Comparison of ENCODE assay signal across 24 mouse cellular contexts in genomic region chr11:118653521-118654318, GRCm38 (mm10).
DNase-seq lines count a peak whose midpoint lies in the region; ATAC-seq lines count a peak whose summit lies in the region.
"Had no signal": no experiment of that assay in that cellular context is flagged by ENCODE, and none has a peak within 500 bp of the region (broad histone marks: within the 10 kb centered on the region; RNA-seq: fewer than 3 reads in every experiment).

No protein-coding gene starts in this region.

- peak; percentile 45 to 58 for DNase-seq in cerebellum, adult 18-20 months
- no peak for DNase-seq in cerebellum, adult 11 months
- DNase-seq in cerebellum, postnatal 25 days = peak; percentile 53 to 65
- DNase-seq in hindbrain, embryonic 14.5 days (ENCODE audit: low spot score) = no peak
- DNase-seq in telencephalon, adult 2 months (ENCODE audit: low read depth, low spot score) = peak; percentile 36
- DNase-seq: adrenal gland, adult 8-10 months; adrenal gland, postnatal 36 days; B cell, adult 2 months; embryo, embryonic 11 days; heart, adult 18-20 months; heart, postnatal 10 days; heart, postnatal 4 days; kidney, adult 18-20 months had no signal

- WGBS in hindbrain, embryonic 14.5 days = 82% methylated on average over 14 of the region's 14 CpGs
- WGBS in hindbrain, embryonic 13.5 days = 84% methylated on average over 14 of the region's 14 CpGs

- no peak overlapping the region for H3K4me3 ChIP-seq in hindbrain, embryonic 14.5 days (replicated peaks; ENCODE audit: low read length)
- no peak overlapping the region for H3K4me3 ChIP-seq in hindbrain, embryonic 13.5 days
- H3K4me3 ChIP-seq: embryonic facial prominence, embryonic 15.5 days; erythroblast, embryonic 14.5 days; forebrain, embryonic 10.5 days; heart, embryonic 10.5 days; hindbrain, embryonic 12.5 days; intestine, embryonic 15.5 days had no signal

- H3K4me1 ChIP-seq in hindbrain, embryonic 14.5 days (replicated peaks; ENCODE audit: control insufficient read depth, insufficient read depth, low read length) = peaks cover 30% of the 10 kb centered on the region
- H3K4me1 ChIP-seq in hindbrain, embryonic 13.5 days (replicated peaks) = peaks cover 56% of the 10 kb centered on the region
- H3K4me1 ChIP-seq: embryonic facial prominence, embryonic 15.5 days; intestine, embryonic 15.5 days had no signal

- no peak for ATAC-seq in cerebellum, adult (ENCODE audit: insufficient number of reproducible peaks, low FRiP score, low TSS enrichment)
- ATAC-seq in hindbrain, embryonic 14.5 days (ENCODE audit: low FRiP score) = no peak
- ATAC-seq in hindbrain, embryonic 13.5 days (ENCODE audit: low FRiP score) = no peak
- ATAC-seq: CD4-positive, CD25-positive, alpha-beta regulatory T cell, adult 4 months; forebrain, embryonic 14.5 days; intestine, embryonic 15.5 days had no signal

- H3K27me3 ChIP-seq in hindbrain, embryonic 14.5 days (ENCODE audit: control insufficient read depth, insufficient read depth, low read length) = no peaks in the 10 kb centered on the region
- no peaks in the 10 kb centered on the region for H3K27me3 ChIP-seq in hindbrain, embryonic 13.5 days

- H3K9ac ChIP-seq in hindbrain, embryonic 14.5 days = no peak overlapping the region
- H3K9ac ChIP-seq in hindbrain, embryonic 13.5 days = no peak overlapping the region
- H3K9ac ChIP-seq: embryonic facial prominence, embryonic 15.5 days; hindbrain, embryonic 12.5 days; intestine, embryonic 15.5 days had no signal

- H3K9me3 ChIP-seq in hindbrain, embryonic 14.5 days (ENCODE audit: control insufficient read depth, low read length) = no peaks in the 10 kb centered on the region
- no peaks in the 10 kb centered on the region for H3K9me3 ChIP-seq in hindbrain, embryonic 13.5 days
- H3K9me3 ChIP-seq: embryonic facial prominence, embryonic 15.5 days; forebrain, embryonic 10.5 days; heart, embryonic 10.5 days; hindbrain, embryonic 12.5 days; intestine, embryonic 15.5 days had no signal

- H3K36me3 ChIP-seq in hindbrain, embryonic 14.5 days (replicated peaks; ENCODE audit: control insufficient read depth, insufficient read depth) = no peaks in the 10 kb centered on the region
- no peaks in the 10 kb centered on the region for H3K36me3 ChIP-seq in hindbrain, embryonic 13.5 days
- H3K36me3 ChIP-seq: embryonic facial prominence, embryonic 15.5 days; forebrain, embryonic 10.5 days; G1E; heart, embryonic 10.5 days; hindbrain, embryonic 12.5 days; intestine, embryonic 15.5 days had no signal

- no peak overlapping the region for H3K4me2 ChIP-seq in hindbrain, embryonic 14.5 days (replicated peaks)
- H3K4me2 ChIP-seq in hindbrain, embryonic 13.5 days = no peak overlapping the region
- H3K4me2 ChIP-seq: embryonic facial prominence, embryonic 15.5 days; hindbrain, embryonic 12.5 days; intestine, embryonic 15.5 days had no signal

- 0 out of 2 replicates have a peak overlapping the region, but pooled peaks have one; percentile 17 for H3K27ac ChIP-seq in hindbrain, embryonic 14.5 days
- no peak overlapping the region; the same call in 1 of the 2 replicates for H3K27ac ChIP-seq in hindbrain, embryonic 13.5 days
- H3K27ac ChIP-seq: embryonic facial prominence, embryonic 15.5 days; forebrain, embryonic 10.5 days; heart, embryonic 10.5 days; hindbrain, embryonic 12.5 days; intestine, embryonic 15.5 days had no signal

Comparison
In these comparisons a context has a peak if more than half of its experiments do, and no peak if none do; other contexts are left out.
1. DNase-seq: peak in cerebellum, adult 18-20 months (2 of 2), cerebellum, postnatal 25 days (2 of 2) and telencephalon, adult 2 months (single experiment); none in cerebellum, adult 11 months (single experiment) and hindbrain, embryonic 14.5 days (single experiment).